Mouse (Mus musculus): ENCODE results near the gene Phf11a. TPM values are rescaled to one million over a fixed set of nuclear protein-coding genes. Genes with fewer than 3 reads are reported as not detected.
A peak's percentile ranks its signal among the peaks of the same experiment; 100 is the strongest.

The Phf11a gene
- polyA plus RNA-seq, 1 experiment from 2014 or later: not detected

DNA sequence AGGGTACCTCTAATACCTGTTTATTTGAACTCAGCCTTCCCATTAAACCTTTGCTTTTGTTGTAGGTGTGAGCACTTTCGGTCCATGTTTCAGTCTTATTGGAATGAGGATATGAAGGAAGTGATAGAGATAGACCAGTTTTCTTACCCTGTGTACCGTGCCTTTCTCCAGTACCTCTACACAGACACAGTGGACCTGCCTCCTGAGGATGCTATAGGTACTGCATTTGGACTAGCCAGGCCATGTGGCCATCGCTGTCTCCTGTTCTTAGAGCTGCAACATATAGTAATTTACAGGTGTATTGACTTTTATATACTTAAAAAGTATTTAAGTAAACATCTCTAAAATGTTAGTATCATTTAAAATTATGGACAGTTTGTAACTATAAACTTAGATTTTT lies 67.5 kb downstream of the Phf11a start:
- H3K4me3 ChIP-seq (ENCODE audit: low read depth, low read length): no peak overlapping the region
- TF ChIP-seq EP300 (optimal IDR thresholded peaks at IDR 0.05) (no peak), CTCF (IDR thresholded peaks at IDR 0.05; ENCODE audit: low read depth) (peak; percentile 31)
- H3K9me3 ChIP-seq (ENCODE audit: control insufficient read depth, low read length): no peaks in the 10 kb centered on the region
- no peaks in the 10 kb centered on the region for H3K27me3 ChIP-seq (ENCODE audit: control insufficient read depth, insufficient read depth, low read length)
- peaks cover 29% of the 10 kb centered on the region for H3K36me3 ChIP-seq (ENCODE audit: control insufficient read depth, insufficient read depth, low read length)
- no peaks in the 10 kb centered on the region for H3K4me1 ChIP-seq (replicated peaks; ENCODE audit: control insufficient read depth, insufficient read depth)
- no peak overlapping the region for H3K4me2 ChIP-seq (replicated peaks; ENCODE audit: low read depth)
- no peak for ATAC-seq (ENCODE audit: low FRiP score, low TSS enrichment)
- WGBS: 95% methylated on average over 3 of the region's 3 CpGs
- DNase-seq (ENCODE audit: low spot score): no peak
- no peak overlapping the region for H3K27ac ChIP-seq (replicated peaks)
- H3K9ac ChIP-seq (ENCODE audit: low read length): no peak overlapping the region

Other genes starting within 250 kb of the Phf11a start
- not detected in 2 replicates for gene 1700129C05Rik, start 154.6 kb downstream of the Phf11a start, polyA plus RNA-seq (2015; fragmentation: Nextera tagmentation; extraction: Ambion mirVana)
- not detected in 2 replicates for gene Gm5142, start 118.8 kb downstream of the Phf11a start, polyA plus RNA-seq (2015; fragmentation: Nextera tagmentation; extraction: Ambion mirVana)
- 16.1 and 18.6 TPM in 2 replicates for gene Rcbtb1, start 96.3 kb downstream of the Phf11a start, polyA plus RNA-seq (2015; fragmentation: Nextera tagmentation; extraction: Ambion mirVana)
- not detected in 2 replicates for gene Gm6904, start 37.3 kb downstream of the Phf11a start, polyA plus RNA-seq (2015; fragmentation: Nextera tagmentation; extraction: Ambion mirVana)
- gene Phf11b, start 43.8 kb upstream of the Phf11a start, polyA plus RNA-seq (2015; fragmentation: Nextera tagmentation; extraction: Ambion mirVana): 0.93 and 1.2 TPM in 2 replicates
- 5.5 and 6.9 TPM in 2 replicates for gene Phf11d, start 67.9 kb upstream of the Phf11a start, polyA plus RNA-seq (2015; fragmentation: Nextera tagmentation; extraction: Ambion mirVana)
- gene Phf11c, start 97.9 kb upstream of the Phf11a start, polyA plus RNA-seq (2015; fragmentation: Nextera tagmentation; extraction: Ambion mirVana): 0.18 and 0.30 TPM in 2 replicates
- gene Setdb2, start 143.4 kb upstream of the Phf11a start, polyA plus RNA-seq (2015; fragmentation: Nextera tagmentation; extraction: Ambion mirVana): 4.6 and 6.0 TPM in 2 replicates
- gene Cab39l, start 143.4 kb upstream of the Phf11a start, polyA plus RNA-seq (2015; fragmentation: Nextera tagmentation; extraction: Ambion mirVana): 28.0 and 30.7 TPM in 2 replicates